Mouse (Mus musculus): Measurements from ENCODE around the gene Ptprc.

Gene Ptprc

GRCm38 (mm10) chr1:138175494-138175893 lies at the start of gene Ptprc:
TSS of gene Ptprc (minus strand) at chr1:138175708.
- no peak for DNase-seq (ENCODE audit: low read depth, low spot score)

GRCm38 (mm10) chr1:138214736-138215458 lies 39.4 kb upstream of the Ptprc start:
- DNase-seq (ENCODE audit: low read depth, low spot score): peak; percentile 33

GRCm38 (mm10) chr1:138210387-138211024 lies 35.0 kb upstream of the Ptprc start:
- no peak for DNase-seq (ENCODE audit: low read depth, low spot score)

- DNase-seq (ENCODE audit: low read depth, low spot score): no peak
These were observed 34.2 kb upstream of the Ptprc start for GRCm38 (mm10) chr1:138209751-138210150.

GRCm38 (mm10) chr1:138206041-138206440 lies 30.5 kb upstream of the Ptprc start:
- DNase-seq (ENCODE audit: low read depth, low spot score): no peak

GRCm38 (mm10) chr1:138191689-138192508 lies 16.4 kb upstream of the Ptprc start:
- peak; percentile 28 for DNase-seq (ENCODE audit: low read depth, low spot score)

- DNase-seq (ENCODE audit: low read depth, low spot score): no peak
These were observed 12.6 kb upstream of the Ptprc start for GRCm38 (mm10) chr1:138188131-138188530.

GRCm38 (mm10) chr1:138185904-138186303 lies 10.4 kb upstream of the Ptprc start:
- no peak for DNase-seq (ENCODE audit: low read depth, low spot score)

GRCm38 (mm10) chr1:138180081-138180480 lies 4.6 kb upstream of the Ptprc start:
- DNase-seq (ENCODE audit: low read depth, low spot score): no peak

GRCm38 (mm10) chr1:138174705-138175492 lies 609 bp downstream of the Ptprc start:
- peak; percentile 23 for DNase-seq (ENCODE audit: low read depth, low spot score)

- no peak for DNase-seq (ENCODE audit: low read depth, low spot score)
These were observed 1.4 kb downstream of the Ptprc start for GRCm38 (mm10) chr1:138174143-138174542.

GRCm38 (mm10) chr1:138173669-138174068 lies 1.8 kb downstream of the Ptprc start:
- no peak for DNase-seq (ENCODE audit: low read depth, low spot score)

GRCm38 (mm10) chr1:138172547-138172946 lies 3.0 kb downstream of the Ptprc start:
- no peak for DNase-seq (ENCODE audit: low read depth, low spot score)

GRCm38 (mm10) chr1:138172096-138172495 lies 3.4 kb downstream of the Ptprc start:
- no peak for DNase-seq (ENCODE audit: low read depth, low spot score)

GRCm38 (mm10) chr1:138166233-138166771 lies 9.2 kb downstream of the Ptprc start:
- DNase-seq (ENCODE audit: low read depth, low spot score): no peak

GRCm38 (mm10) chr1:138162638-138163037 lies 12.9 kb downstream of the Ptprc start:
- DNase-seq (ENCODE audit: low read depth, low spot score): no peak

- DNase-seq (ENCODE audit: low read depth, low spot score): no peak
These were observed 16.6 kb downstream of the Ptprc start for GRCm38 (mm10) chr1:138158921-138159320.

GRCm38 (mm10) chr1:138158236-138158635 lies 17.3 kb downstream of the Ptprc start:
- no peak for DNase-seq (ENCODE audit: low read depth, low spot score)

- DNase-seq (ENCODE audit: low read depth, low spot score): no peak
These were observed 17.8 kb downstream of the Ptprc start for GRCm38 (mm10) chr1:138157709-138158108.

- DNase-seq (ENCODE audit: low read depth, low spot score): no peak
These were observed 18.5 kb downstream of the Ptprc start for GRCm38 (mm10) chr1:138157008-138157407.

- no peak for DNase-seq (ENCODE audit: low read depth, low spot score)
These were observed 21.2 kb downstream of the Ptprc start for GRCm38 (mm10) chr1:138154185-138154785.
